ENCODE assay signal across 8 mouse cellular contexts in genomic region chr17:26715916-26716717, GRCm38 (mm10). TPM values are rescaled to one million over a fixed set of nuclear protein-coding genes. Genes with fewer than 3 reads are reported as not detected.
DNase-seq lines count a peak whose midpoint lies in the region; ATAC-seq lines count a peak whose summit lies in the region.

No protein-coding gene starts in this region.

- WGBS in hindbrain, embryonic 16.5 days = under 1% methylated on average over 48 of the region's 75 CpGs
- under 1% methylated on average over 54 of the region's 75 CpGs for WGBS in macrophage (ENCODE audit: missing documents)

- H3K36me3 ChIP-seq in hindbrain, embryonic 16.5 days (ENCODE audit: control insufficient read depth, insufficient read depth, low read length) = no peaks in the 10 kb centered on the region
- H3K36me3 ChIP-seq in macrophage (ENCODE audit: inconsistent target) = no peaks in the 10 kb centered on the region

- no peaks in the 10 kb centered on the region for H3K27me3 ChIP-seq in hindbrain, embryonic 16.5 days (replicated peaks; ENCODE audit: control insufficient read depth, insufficient read depth, low read length)

- DNase-seq in WW6 (ENCODE audit: low read depth, low spot score) = peak; percentile 96
- peak; percentile 88 to 93 for DNase-seq in cerebellum, postnatal 4 days (ENCODE audit: low spot score in 2 of 2)
- peak; percentile 96 for DNase-seq in gastrocnemius, adult 18-20 months (ENCODE audit: low spot score)
- peak; percentile 87 to 94 for DNase-seq in left cerebral cortex, adult 18-20 months (ENCODE audit: low spot score in 2 of 2)
- peak; percentile 96 for DNase-seq in right cerebral cortex, adult 18-20 months
- DNase-seq in urinary bladder, postnatal 10 days (ENCODE audit: low spot score) = peak; percentile 73

- H3K4me2 ChIP-seq in hindbrain, embryonic 16.5 days (ENCODE audit: low read length) = peak overlapping the region; percentile 75

- H3K27ac ChIP-seq in hindbrain, embryonic 16.5 days (ENCODE audit: low read depth, low read length) = peak overlapping the region; percentile 88
- H3K27ac ChIP-seq in macrophage = peak overlapping the region; percentile 72

- H3K9ac ChIP-seq in hindbrain, embryonic 16.5 days (ENCODE audit: low read depth, low read length) = peak overlapping the region; percentile 83

- peaks cover 2% of the 10 kb centered on the region; the same call in 1 of the 2 replicates for H3K4me1 ChIP-seq in hindbrain, embryonic 16.5 days (ENCODE audit: control insufficient read depth, insufficient read depth, low read depth, low read length)

- peak overlapping the region; percentile 94 for H3K4me3 ChIP-seq in hindbrain, embryonic 16.5 days (ENCODE audit: low read length)
- peak overlapping the region; percentile 70 for H3K4me3 ChIP-seq in macrophage (ENCODE audit: inconsistent target)

- peaks cover 44% of the 10 kb centered on the region for H3K79me2 ChIP-seq in macrophage (ENCODE audit: inconsistent target)

- ATAC-seq in hindbrain, embryonic 16.5 days = peak; percentile 98

- no peaks in the 10 kb centered on the region for H3K9me3 ChIP-seq in hindbrain, embryonic 16.5 days (ENCODE audit: control insufficient read depth, low read length)

RNA-seq across cellular contexts. Expression of gene Crebrf, which starts 0.7 kb away (rescaled TPM):
- 10 to 100 TPM; 37.7 to 47.2 TPM for total RNA-seq in gastrocnemius, adult 18-20 months (2021)
- polyA plus RNA-seq in hindbrain, embryonic 16.5 days (2015; fragmentation: Nextera tagmentation; extraction: Ambion mirVana) = 7.9 and 10.6 TPM in 2 replicates
- 100 to 1,000 TPM; 183 to 191 TPM for total RNA-seq in left cerebral cortex, adult 18-20 months (2021)
- 100 to 1,000 TPM in 7 of 26 experiments, 10 to 100 TPM in 19; 16.6 to 189 (median 60.0) TPM for total RNA-seq in macrophage (2018; cell fraction: chromatin; rRNA removed)
- 10 to 100 TPM; 14.8 to 59.3 (median 27.3) TPM for total RNA-seq in macrophage (2018; cell fraction: cytosol; rRNA removed)
- total RNA-seq in macrophage (2018; cell fraction: nucleus; rRNA removed) = 10 to 100 TPM in 25 of 26 experiments, 1 to 10 TPM in 1; 9.3 to 91.5 (median 36.5) TPM
- 4.2 to 20.5 TPM (median 12.8 TPM) in 3 replicates for polyA plus RNA-seq in macrophage (2018)

RNA-seq across cellular contexts. Expression of gene Atp6v0e, which starts 53.1 kb away (rescaled TPM):
- total RNA-seq in gastrocnemius, adult 18-20 months (2021) = 10 to 100 TPM; 41.1 to 44.0 TPM
- 98.0 and 99.8 TPM in 2 replicates for polyA plus RNA-seq in hindbrain, embryonic 16.5 days (2015; fragmentation: Nextera tagmentation; extraction: Ambion mirVana)
- total RNA-seq in left cerebral cortex, adult 18-20 months (2021) = 10 to 100 TPM; 41.2 to 43.6 TPM
- total RNA-seq in macrophage (2018; cell fraction: chromatin; rRNA removed) = 10 to 100 TPM; 28.0 to 82.0 (median 51.5) TPM
- total RNA-seq in macrophage (2018; cell fraction: cytosol; rRNA removed) = 100 to 1,000 TPM; 291 to 368 (median 339) TPM
- total RNA-seq in macrophage (2018; cell fraction: nucleus; rRNA removed) = 100 to 1,000 TPM in 15 of 26 experiments, 10 to 100 TPM in 11; 49.8 to 161 (median 106) TPM
- 212 to 399 TPM (median 392 TPM) in 3 replicates for polyA plus RNA-seq in macrophage (2018)

Comparison
In these comparisons a context has a peak if more than half of its experiments do, and no peak if none do; other contexts are left out.
1. Peak in every context shown above with its lines: DNase-seq, ATAC-seq, H3K4me3 ChIP-seq and H3K27ac ChIP-seq.